Mouse (Mus musculus) kidney, postnatal 25 days (tissue): ENCODE data around the gene Tmem69.

Source experiments
- DNase-seq, 2 experiments: peaks; one replicate each; pipeline ENCODE4 v3.0.0; 2021; ENCODE audit warnings: mixed read lengths in 2 of 2

Tmem69 gene

GRCm38 (mm10) chr4:116555413-116556300 is at the start of gene Tmem69:
TSS of gene Tmem69 (minus strand) at chr4:116555936.
- DNase-seq: peak; percentile 84 to 86

- peak; percentile 93 to 97 for DNase-seq
Measured at GRCm38 (mm10) chr4:116596978-116597881, 41.5 kb upstream of the Tmem69 start.

GRCm38 (mm10) chr4:116596379-116596778 is 40.6 kb upstream of the Tmem69 start, which contains the start of gene Ccdc17:
TSS of gene Ccdc17 (plus strand) at chr4:116596654.
- peak; percentile 8 to 40 for DNase-seq

GRCm38 (mm10) chr4:116595793-116596192 is 40.1 kb upstream of the Tmem69 start:
- no peak for DNase-seq

GRCm38 (mm10) chr4:116558151-116558882 is 2.6 kb upstream of the Tmem69 start:
- peak; percentile 6 to 36 for DNase-seq

- DNase-seq: peak; percentile 97 to 99
Measured at GRCm38 (mm10) chr4:116557306-116558121, 1.8 kb upstream of the Tmem69 start, which contains the start of gene Gpbp1l1. TSS of gene Gpbp1l1 (plus strand) at chr4:116557658.

GRCm38 (mm10) chr4:116556561-116557305 is 997 bp upstream of the Tmem69 start:
- DNase-seq: peak; percentile 94 to 97

- no peak for DNase-seq
Measured at GRCm38 (mm10) chr4:116553035-116553434, 2.7 kb downstream of the Tmem69 start.

GRCm38 (mm10) chr4:116550432-116550831 is 5.3 kb downstream of the Tmem69 start:
- no peak for DNase-seq

GRCm38 (mm10) chr4:116537737-116538136 is 18.0 kb downstream of the Tmem69 start:
- no peak for DNase-seq

GRCm38 (mm10) chr4:116536351-116536750 is 19.4 kb downstream of the Tmem69 start:
- DNase-seq: no peak

- no peak for DNase-seq
Measured at GRCm38 (mm10) chr4:116531109-116531508, 24.6 kb downstream of the Tmem69 start.

GRCm38 (mm10) chr4:116507425-116508218 is 48.1 kb downstream of the Tmem69 start, which contains the start of gene Ipp:
TSS of gene Ipp (plus strand) at chr4:116507549.
- DNase-seq: peak; percentile 98

- no peak for DNase-seq
Measured at GRCm38 (mm10) chr4:116506886-116507424, 48.8 kb downstream of the Tmem69 start.
